Mouse (Mus musculus) liver, embryonic 14.5 days (tissue): ENCODE measurements around the gene Gm48552.

Source experiments
- CTCF ChIP-seq: IDR thresholded peaks from 2 replicates; pipeline ENCODE4 v1.5.1; 2016; ENCODE audit warnings: antibody characterized with exemption, low read depth, control low read depth
- EP300 ChIP-seq: IDR thresholded peaks from 2 replicates; pipeline ENCODE4 v1.6.1; 2016; ENCODE audit warnings: antibody characterized with exemption, low read depth

DNA sequence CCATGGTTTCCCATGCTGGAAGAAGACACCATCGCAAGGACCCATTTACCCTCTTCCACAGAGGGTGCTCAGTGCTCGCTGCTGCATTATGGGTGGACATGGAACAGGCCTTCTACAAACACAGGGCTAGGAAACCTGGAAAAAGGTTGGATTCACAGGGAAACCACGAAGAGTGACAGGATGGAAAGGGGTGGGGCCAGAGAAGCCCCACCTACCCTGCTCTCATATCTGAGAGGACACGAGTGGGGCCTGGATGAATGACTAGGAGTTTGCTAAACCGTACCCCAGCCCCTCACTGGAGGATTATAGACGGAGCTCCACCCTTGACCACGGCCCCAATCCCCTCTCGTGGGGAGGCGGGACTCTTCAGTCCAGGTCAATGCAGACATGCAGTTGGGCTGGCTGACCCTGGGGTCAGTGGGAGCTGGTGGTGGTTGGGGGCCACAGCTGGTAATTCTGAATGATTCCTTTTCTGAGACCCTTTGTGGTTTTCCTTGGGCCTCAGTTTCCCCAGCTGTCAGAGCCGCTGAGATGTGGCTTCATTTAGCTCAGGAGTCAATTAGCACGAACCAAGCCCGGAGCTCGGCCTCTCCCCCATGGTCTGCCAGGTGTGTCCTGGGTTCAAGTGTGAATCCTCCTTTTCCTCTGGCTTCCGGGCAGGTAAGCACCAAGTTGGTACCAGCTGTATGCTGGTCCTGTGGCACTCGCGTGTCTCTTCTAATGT lies 23.9 kb downstream of the Gm48552 start:
- TF ChIP-seq CTCF: no peak
- TF ChIP-seq EP300: no peak
